Mouse (Mus musculus): ENCODE measurements around the gene Lpcat4. TPM values are rescaled to one million over a fixed set of nuclear protein-coding genes. Genes with fewer than 3 reads are reported as not detected.
"Not testable (repeated sequence)": the region's sequence is repeated elsewhere in the genome, so short reads cannot be mapped to it uniquely, and the experiment has no call there.

The Lpcat4 gene
- polyA plus RNA-seq, 1 experiment from 2014 or later, result 22.6 TPM

GRCm38 (mm10) chr2:112267547-112268269 is 28.4 kb downstream of the Lpcat4 start:
- Histone ChIP-seq H3K9ac (ENCODE audit: low read depth, low read length) (no peak overlapping the region), H3K9me3 (ENCODE audit: control insufficient read depth, low read length) (no peaks in the 10 kb centered on the region), H3K4me3 (ENCODE audit: low read length) (no peak overlapping the region), H3K36me3 (ENCODE audit: control insufficient read depth, insufficient read depth, low read length) (no peaks in the 10 kb centered on the region), H3K27me3 (replicated peaks; ENCODE audit: control insufficient read depth, insufficient read depth, low read length) (no peaks in the 10 kb centered on the region), H3K4me1 (ENCODE audit: control insufficient read depth, insufficient read depth, low read length) (peaks cover 14% of the 10 kb centered on the region), H3K4me2 (ENCODE audit: low read depth, low read length) (peak overlapping the region; percentile 31; the same call in 1 of the 2 replicates), H3K27ac (ENCODE audit: low read length) (no peak overlapping the region)
- 71% methylated on average over 8 of the region's 8 CpGs for WGBS
- ATAC-seq, result no peak

DNA sequence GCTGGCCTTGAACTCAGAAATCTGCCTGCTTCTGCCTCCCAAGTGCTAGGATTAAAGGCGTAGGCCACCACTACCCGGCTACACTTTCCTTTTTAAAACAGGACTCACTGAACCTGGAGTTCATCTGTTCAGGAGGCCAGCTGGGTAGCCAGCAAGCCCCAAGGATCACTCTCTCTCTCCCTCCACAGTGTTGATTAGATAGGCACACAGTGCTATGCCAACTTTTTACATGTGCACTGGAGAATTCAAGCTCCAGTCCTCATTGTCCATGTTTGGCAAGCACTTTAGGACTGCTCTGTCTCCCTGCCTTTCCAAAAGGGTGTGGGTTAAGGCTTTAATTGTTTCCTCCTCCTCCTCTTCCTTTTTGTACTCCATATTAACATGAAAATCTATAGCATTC is 30.7 kb downstream of the Lpcat4 start:
- ATAC-seq, result no peak
- no peaks in the 10 kb centered on the region for H3K36me3 ChIP-seq (ENCODE audit: control insufficient read depth, insufficient read depth, low read length)
- H3K9me3 ChIP-seq (ENCODE audit: control insufficient read depth, low read length), result no peaks in the 10 kb centered on the region
- H3K4me2 ChIP-seq (ENCODE audit: low read depth, low read length), result no peak overlapping the region
- 87% methylated on average over 2 of the region's 2 CpGs for WGBS
- no peaks in the 10 kb centered on the region for H3K27me3 ChIP-seq (replicated peaks; ENCODE audit: control insufficient read depth, insufficient read depth, low read length)
- no peak overlapping the region for H3K9ac ChIP-seq (ENCODE audit: low read depth, low read length)
- no peak overlapping the region for H3K27ac ChIP-seq (ENCODE audit: low read length)
- no peak overlapping the region for H3K4me3 ChIP-seq (ENCODE audit: low read length)
- H3K4me1 ChIP-seq (ENCODE audit: control insufficient read depth, insufficient read depth, low read length), result peaks cover 7% of the 10 kb centered on the region

DNA sequence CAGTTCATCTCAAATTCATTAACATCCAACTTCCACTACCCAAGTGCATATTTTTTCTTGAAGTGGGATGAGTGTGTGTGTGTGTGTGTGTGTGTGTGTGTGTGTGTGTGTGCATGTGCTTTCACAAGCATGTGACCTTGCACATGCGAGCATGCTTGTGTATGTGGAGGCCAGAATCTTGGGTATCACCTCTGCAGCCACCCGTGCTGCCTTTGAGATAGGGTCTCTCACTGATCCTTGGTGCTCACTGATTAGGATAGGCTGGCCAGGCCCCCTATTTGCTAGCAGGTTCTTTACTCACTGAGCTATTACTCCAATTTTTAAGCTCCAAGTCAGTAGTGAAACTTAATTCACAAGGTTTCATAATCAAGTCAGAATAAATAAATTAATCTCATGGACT is 33.6 kb downstream of the Lpcat4 start:
- 88% methylated on average over 2 of the region's 2 CpGs for WGBS
- Histone ChIP-seq H3K4me3 (ENCODE audit: low read length) (no peak overlapping the region), H3K27ac (ENCODE audit: low read length) (no peak overlapping the region), H3K4me1 (ENCODE audit: control insufficient read depth, insufficient read depth, low read length) (peaks cover 7% of the 10 kb centered on the region; the same call in 1 of the 2 replicates), H3K9me3 (ENCODE audit: control insufficient read depth, low read length) (no peaks in the 10 kb centered on the region), H3K36me3 (ENCODE audit: control insufficient read depth, insufficient read depth, low read length) (no peaks in the 10 kb centered on the region), H3K4me2 (ENCODE audit: low read depth, low read length) (no peak overlapping the region), H3K27me3 (replicated peaks; ENCODE audit: control insufficient read depth, insufficient read depth, low read length) (no peaks in the 10 kb centered on the region), H3K9ac (ENCODE audit: low read depth, low read length) (no peak overlapping the region)
- ATAC-seq, result no peak

- Histone ChIP-seq H3K9ac (ENCODE audit: low read depth, low read length) (no peak overlapping the region), H3K36me3 (ENCODE audit: control insufficient read depth, insufficient read depth, low read length) (no peaks in the 10 kb centered on the region), H3K9me3 (ENCODE audit: control insufficient read depth, low read length) (no peaks in the 10 kb centered on the region), H3K27ac (ENCODE audit: low read length) (no peak overlapping the region), H3K4me2 (ENCODE audit: low read depth, low read length) (no peak overlapping the region), H3K4me3 (ENCODE audit: low read length) (no peak overlapping the region), H3K4me1 (ENCODE audit: control insufficient read depth, insufficient read depth, low read length) (peaks cover 4% of the 10 kb centered on the region; the same call in 1 of the 2 replicates), H3K27me3 (replicated peaks; ENCODE audit: control insufficient read depth, insufficient read depth, low read length) (no peaks in the 10 kb centered on the region)
- 86% methylated on average over 6 of the region's 6 CpGs for WGBS
- ATAC-seq, result no peak
Observed at GRCm38 (mm10) chr2:112273474-112273873, 34.2 kb downstream of the Lpcat4 start.

DNA sequence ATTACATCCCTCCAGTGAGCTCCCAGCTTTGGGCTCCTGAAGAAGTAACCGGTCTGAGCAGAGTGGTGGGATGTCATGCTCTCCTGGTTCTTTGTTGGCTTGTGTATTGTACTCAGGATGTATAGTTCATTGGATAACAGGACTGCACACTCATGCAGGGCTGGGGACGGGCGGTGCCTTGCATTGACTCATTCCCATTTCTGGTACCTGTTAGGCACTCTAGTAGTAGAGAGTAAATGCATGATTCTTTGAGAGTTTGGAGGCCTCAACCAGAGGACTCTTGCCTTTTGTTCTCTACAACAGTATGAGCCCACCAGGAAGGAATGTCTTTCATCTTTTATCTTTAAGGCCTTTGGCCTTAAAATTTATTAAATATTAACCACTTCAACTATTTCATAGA is 37.6 kb downstream of the Lpcat4 start:
- 0 out of 2 replicates have a peak overlapping the region, but pooled peaks have one; percentile 2 for H3K27ac ChIP-seq (ENCODE audit: low read length)
- H3K27me3 ChIP-seq (replicated peaks; ENCODE audit: control insufficient read depth, insufficient read depth, low read length), result no peaks in the 10 kb centered on the region
- no peaks in the 10 kb centered on the region for H3K36me3 ChIP-seq (ENCODE audit: control insufficient read depth, insufficient read depth, low read length)
- H3K9me3 ChIP-seq (ENCODE audit: control insufficient read depth, low read length), result no peaks in the 10 kb centered on the region
- no peak overlapping the region for H3K4me3 ChIP-seq (ENCODE audit: low read length)
- H3K4me1 ChIP-seq (ENCODE audit: control insufficient read depth, insufficient read depth, low read length), result peaks cover 4% of the 10 kb centered on the region; the same call in 1 of the 2 replicates
- WGBS, result 76% methylated on average over 3 of the region's 3 CpGs
- H3K9ac ChIP-seq (ENCODE audit: low read depth, low read length), result no peak overlapping the region
- H3K4me2 ChIP-seq (ENCODE audit: low read depth, low read length), result no peak overlapping the region
- peak; percentile 82 for ATAC-seq

DNA sequence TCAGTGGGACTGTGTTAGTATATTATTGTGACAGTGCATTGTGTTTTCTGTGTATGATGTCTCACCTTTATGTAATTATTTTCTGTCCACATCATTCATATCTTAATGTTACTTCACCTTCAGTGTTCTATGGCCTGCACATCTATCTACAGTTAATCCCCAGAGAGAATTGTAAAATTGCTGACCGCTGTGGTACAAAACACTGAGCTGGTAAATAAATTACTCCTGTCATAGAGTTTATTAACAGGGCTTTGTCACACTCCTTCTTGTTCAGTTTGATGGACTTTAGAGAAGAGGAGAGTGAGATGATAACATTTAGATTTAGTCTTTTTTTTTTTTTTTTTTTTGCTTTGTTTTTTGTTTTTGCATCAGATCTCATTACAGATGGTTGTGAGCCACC is 43.6 kb downstream of the Lpcat4 start:
- WGBS, result 82% methylated on average over 1 of the region's 1 CpGs
- Histone ChIP-seq H3K4me3 (ENCODE audit: low read length) (no peak overlapping the region), H3K9me3 (ENCODE audit: control insufficient read depth, low read length) (no peaks in the 10 kb centered on the region), H3K27me3 (replicated peaks; ENCODE audit: control insufficient read depth, insufficient read depth, low read length) (no peaks in the 10 kb centered on the region), H3K27ac (ENCODE audit: low read length) (no peak overlapping the region), H3K4me2 (ENCODE audit: low read depth, low read length) (no peak overlapping the region), H3K4me1 (ENCODE audit: control insufficient read depth, insufficient read depth, low read length) (peaks cover 3% of the 10 kb centered on the region; the same call in 1 of the 2 replicates), H3K36me3 (ENCODE audit: control insufficient read depth, insufficient read depth, low read length) (no peaks in the 10 kb centered on the region), H3K9ac (ENCODE audit: low read depth, low read length) (no peak overlapping the region)
- no peak for ATAC-seq

DNA sequence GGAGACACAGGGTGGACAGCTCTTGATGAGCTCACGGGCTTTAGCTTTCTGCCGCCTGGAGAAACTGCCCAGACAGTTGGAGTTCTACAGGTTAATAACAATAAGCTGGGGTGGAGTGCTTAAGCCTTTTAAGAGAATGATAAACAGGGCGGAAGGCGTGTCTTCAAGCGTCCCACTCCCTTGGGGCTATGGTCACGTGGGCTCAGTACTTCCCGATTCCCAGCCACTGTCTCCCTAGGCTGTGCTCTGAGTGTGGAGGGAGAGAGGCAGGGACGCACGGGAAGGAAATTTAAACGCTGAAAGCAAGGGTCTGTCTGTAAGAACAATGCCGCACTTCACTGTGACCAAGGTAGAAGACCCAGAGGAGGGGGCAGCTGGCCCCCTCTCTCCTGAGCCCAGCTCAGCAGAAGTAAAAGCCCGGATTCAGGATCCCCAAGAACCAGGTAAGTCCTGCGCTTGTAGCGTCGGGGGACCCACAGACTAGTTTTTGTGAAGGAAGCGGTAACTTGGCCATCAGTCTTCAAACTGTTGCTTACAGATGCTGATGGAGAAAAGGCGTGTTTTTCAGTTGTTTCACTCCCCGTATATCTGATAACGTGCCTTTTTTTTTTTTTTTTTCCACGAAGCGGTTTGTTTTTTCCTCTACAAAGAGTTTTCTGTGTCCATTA is 45.2 kb downstream of the Lpcat4 start:
- Histone ChIP-seq H3K36me3 (ENCODE audit: control insufficient read depth, insufficient read depth, low read length) (no peaks in the 10 kb centered on the region), H3K9me3 (ENCODE audit: control insufficient read depth, low read length) (no peaks in the 10 kb centered on the region), H3K4me3 (ENCODE audit: low read length) (peak overlapping the region; percentile 69), H3K27me3 (replicated peaks; ENCODE audit: control insufficient read depth, insufficient read depth, low read length) (no peaks in the 10 kb centered on the region), H3K9ac (ENCODE audit: low read depth, low read length) (peak overlapping the region; percentile 78), H3K4me2 (ENCODE audit: low read depth, low read length) (peak overlapping the region; percentile 77), H3K27ac (ENCODE audit: low read length) (peak overlapping the region; percentile 79), H3K4me1 (ENCODE audit: control insufficient read depth, insufficient read depth, low read length) (peaks cover 3% of the 10 kb centered on the region; the same call in 1 of the 2 replicates)
- WGBS, result 1% methylated on average over 21 of the region's 21 CpGs
- ATAC-seq, result peak; percentile 94

- Histone ChIP-seq H3K9me3 (ENCODE audit: control insufficient read depth, low read length) (no peaks in the 10 kb centered on the region), H3K9ac (ENCODE audit: low read depth, low read length) (peak overlapping the region; percentile 78; the same call in 1 of the 2 replicates), H3K27ac (ENCODE audit: low read length) (no peak overlapping the region), H3K36me3 (ENCODE audit: control insufficient read depth, insufficient read depth, low read length) (no peaks in the 10 kb centered on the region), H3K4me3 (ENCODE audit: low read length) (peak overlapping the region; percentile 69), H3K4me1 (ENCODE audit: control insufficient read depth, insufficient read depth, low read length) (peaks cover 3% of the 10 kb centered on the region; the same call in 1 of the 2 replicates), H3K4me2 (ENCODE audit: low read depth, low read length) (peak overlapping the region; percentile 77), H3K27me3 (replicated peaks; ENCODE audit: control insufficient read depth, insufficient read depth, low read length) (no peaks in the 10 kb centered on the region)
- no peak for ATAC-seq
- WGBS, result 47% methylated on average over 6 of the region's 6 CpGs
Observed at GRCm38 (mm10) chr2:112285031-112285390, 45.7 kb downstream of the Lpcat4 start.

DNA sequence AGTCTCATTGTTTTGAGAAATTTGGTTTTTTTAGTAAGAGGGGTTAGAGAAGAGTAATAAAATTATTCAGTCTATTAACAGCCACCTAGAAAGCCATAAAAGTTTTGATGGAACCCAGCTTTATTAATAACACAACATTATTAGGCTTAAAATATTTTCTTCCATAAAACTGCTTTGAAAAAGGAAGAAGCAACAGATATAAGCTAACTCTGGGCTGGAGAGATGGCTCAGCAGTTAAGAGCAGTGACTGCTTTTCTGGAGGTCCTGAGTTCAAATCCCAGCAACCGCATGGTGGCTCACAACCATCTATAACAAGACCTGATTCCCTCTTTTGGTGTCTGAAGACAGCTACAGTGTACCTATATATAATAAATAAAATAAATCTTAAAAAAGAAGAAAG is 46.8 kb downstream of the Lpcat4 start:
- H3K9me3 ChIP-seq (ENCODE audit: control insufficient read depth, low read length); H3K27me3 ChIP-seq (replicated peaks; ENCODE audit: control insufficient read depth, insufficient read depth, low read length); H3K4me3 ChIP-seq (ENCODE audit: low read length); H3K4me2 ChIP-seq (ENCODE audit: low read depth, low read length); H3K4me1 ChIP-seq (ENCODE audit: control insufficient read depth, insufficient read depth, low read length); H3K36me3 ChIP-seq (ENCODE audit: control insufficient read depth, insufficient read depth, low read length); ATAC-seq; H3K27ac ChIP-seq (ENCODE audit: low read length); H3K9ac ChIP-seq (ENCODE audit: low read depth, low read length): not testable (repeated sequence)
- WGBS, result 93% methylated on average over 1 of the region's 1 CpGs
